Mouse (Mus musculus): ENCODE results near the gene Krtap17-1. TPM values are rescaled to one million over a fixed set of nuclear protein-coding genes. Genes with fewer than 3 reads are reported as not detected.

Gene Krtap17-1
- polyA plus RNA-seq (2012; ENCODE audit: low replicate concordance), result not detected in 2 replicates

DNA sequence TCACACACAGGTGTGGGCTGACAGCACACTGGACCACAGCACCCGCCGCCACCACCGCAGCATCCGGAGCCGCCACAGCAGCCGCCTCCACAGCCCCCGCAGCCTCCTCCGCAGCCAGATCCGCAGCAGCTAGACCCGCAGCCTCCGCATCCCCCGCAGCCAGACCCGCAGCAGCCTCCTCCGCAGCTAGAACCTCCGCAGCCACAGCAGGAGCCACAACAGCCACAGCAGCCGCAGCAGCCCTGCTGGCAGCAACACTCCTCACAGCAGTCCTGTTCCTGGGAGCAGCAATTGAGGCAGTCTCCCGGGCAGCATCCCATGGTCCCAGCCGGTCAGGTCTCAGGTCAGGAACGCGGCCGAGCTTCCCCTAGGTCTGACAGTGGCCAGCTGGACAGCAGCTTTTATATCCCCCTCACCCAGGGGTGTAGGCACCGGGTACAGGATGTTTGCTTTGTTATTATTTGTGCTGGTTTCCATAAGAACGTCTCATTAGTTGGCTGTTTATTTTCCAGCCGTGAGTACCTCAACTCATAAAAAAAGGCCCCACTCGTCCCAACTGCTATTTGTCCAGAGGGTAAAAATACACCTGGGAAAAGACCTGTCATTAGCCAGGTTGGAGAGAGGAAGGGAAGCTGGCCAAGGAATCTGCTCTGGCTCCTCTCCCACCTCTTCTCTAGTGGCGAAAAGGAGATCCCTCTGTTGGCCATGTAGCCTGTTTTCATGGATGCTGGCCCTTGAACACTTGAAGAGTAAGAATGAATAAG is at the start of gene Krtap17-1:
TSS of gene Krtap17-1 (minus strand) at position 375 of the 764 bp plus-strand sequence.

GRCm38 (mm10) chr11:100041454-100041853 is 47.7 kb upstream of the Krtap17-1 start, which contains the start of gene Krt34:
Gene Krt34 (minus strand): TSS chr11:100041554.

GRCm38 (mm10) chr11:100029768-100030167 is 36.0 kb upstream of the Krtap17-1 start, which contains the start of gene Krt33b:
Gene Krt33b (minus strand): TSS chr11:100029868.

GRCm38 (mm10) chr11:100016112-100016511 is 22.3 kb upstream of the Krtap17-1 start, which contains the start of gene Krt33a:
Gene Krt33a (minus strand): TSS chr11:100016212.

DNA sequence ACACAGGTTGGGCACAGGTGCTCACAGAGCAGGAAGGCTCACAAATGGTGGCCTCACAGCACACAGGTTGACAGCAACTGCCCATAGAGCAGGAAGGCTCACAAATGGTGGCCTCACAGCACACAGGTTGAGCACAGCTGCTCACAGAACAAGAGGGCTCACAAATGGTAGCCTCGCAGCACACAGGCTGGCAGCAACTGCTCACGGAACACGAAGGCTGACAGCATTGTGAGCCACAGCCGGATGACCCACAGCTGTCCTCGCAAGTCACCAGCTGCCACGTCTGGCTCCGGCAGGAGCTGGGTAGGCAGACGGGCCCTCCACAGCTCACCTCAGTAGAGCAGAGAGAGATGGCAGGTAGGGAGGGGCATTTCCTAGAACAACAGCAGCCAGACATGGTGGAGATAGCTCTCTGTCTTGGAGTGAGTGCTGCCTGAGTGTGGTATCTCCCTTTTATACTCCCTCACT is 7.6 kb downstream of the Krtap17-1 start, which contains the start of gene Krtap16-1:
TSS of gene Krtap16-1 (minus strand) at position 418 of the 468 bp plus-strand sequence.

GRCm38 (mm10) chr11:99978953-99979352 is 14.8 kb downstream of the Krtap17-1 start, which contains the start of gene Krtap29-1:
Gene Krtap29-1 (minus strand): TSS chr11:99979053.

DNA sequence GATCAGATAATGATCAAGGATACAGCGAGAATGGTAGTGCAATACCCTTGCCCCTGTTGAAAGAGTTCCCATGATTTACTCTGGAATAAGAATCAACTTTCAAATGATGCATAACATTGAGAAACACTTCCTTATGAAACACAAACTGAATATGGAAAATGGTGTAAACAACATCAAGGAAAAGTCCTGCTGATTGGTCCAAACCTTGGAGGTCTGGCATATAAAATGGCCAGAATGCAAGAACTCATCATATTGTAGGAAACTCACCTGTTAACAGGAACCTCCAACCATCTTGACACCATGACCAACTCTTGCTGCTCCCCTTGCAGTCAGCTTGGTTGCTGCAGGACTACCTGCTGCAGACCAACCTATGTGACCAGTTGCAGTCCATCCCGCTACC is 45.6 kb downstream of the Krtap17-1 start, which contains the start of gene Krtap9-5:
TSS of gene Krtap9-5 (plus strand) at position 301 of the 400 bp plus-strand sequence.

Other genes with a start within 250 kb of the Krtap17-1 start
- not detected in 2 replicates for gene Gm11595, start 221.1 kb downstream of the Krtap17-1 start, polyA plus RNA-seq (2012; ENCODE audit: low replicate concordance)
- gene Krtap4-8, start 213.3 kb downstream of the Krtap17-1 start, polyA plus RNA-seq (2012; ENCODE audit: low replicate concordance), result not detected in 2 replicates
- gene Krtap4-9, start 208.8 kb downstream of the Krtap17-1 start, polyA plus RNA-seq (2012; ENCODE audit: low replicate concordance), result not detected in 2 replicates
- not detected in 2 replicates for gene Gm11596, start 200.5 kb downstream of the Krtap17-1 start, polyA plus RNA-seq (2012; ENCODE audit: low replicate concordance)
- gene Gm11569, start 195.1 kb downstream of the Krtap17-1 start, polyA plus RNA-seq (2012; ENCODE audit: low replicate concordance), result not detected in 2 replicates
- not detected in 2 replicates for gene Gm11554, start 189.5 kb downstream of the Krtap17-1 start, polyA plus RNA-seq (2012; ENCODE audit: low replicate concordance)
- gene Krtap4-13, start 184.1 kb downstream of the Krtap17-1 start, polyA plus RNA-seq (2012; ENCODE audit: low replicate concordance), result not detected in 2 replicates
- gene Gm11564, start 178.3 kb downstream of the Krtap17-1 start, polyA plus RNA-seq (2012; ENCODE audit: low replicate concordance), result not detected in 2 replicates
- not detected in 2 replicates for gene 2300003K06Rik, start 155.9 kb downstream of the Krtap17-1 start, polyA plus RNA-seq (2012; ENCODE audit: low replicate concordance)
- gene Krtap4-16, start 142.4 kb downstream of the Krtap17-1 start, polyA plus RNA-seq (2012; ENCODE audit: low replicate concordance), result not detected in 2 replicates
- gene Gm11568, start 136.1 kb downstream of the Krtap17-1 start, polyA plus RNA-seq (2012; ENCODE audit: low replicate concordance), result not detected in 2 replicates
- gene Gm11559, start 129.5 kb downstream of the Krtap17-1 start, polyA plus RNA-seq (2012; ENCODE audit: low replicate concordance), result not detected in 2 replicates
- not detected in 2 replicates for gene Krtap9-1, start 120.6 kb downstream of the Krtap17-1 start, polyA plus RNA-seq (2012; ENCODE audit: low replicate concordance)
- gene Gm11567, start 114.8 kb downstream of the Krtap17-1 start, polyA plus RNA-seq (2012; ENCODE audit: low replicate concordance), result not detected in 2 replicates
- gene Krtap31-1, start 86.1 kb downstream of the Krtap17-1 start, polyA plus RNA-seq (2012; ENCODE audit: low replicate concordance), result not detected in 2 replicates
- gene Gm11565, start 79.2 kb downstream of the Krtap17-1 start, polyA plus RNA-seq (2012; ENCODE audit: low replicate concordance), result not detected in 2 replicates
- gene Krtap31-2, start 57.7 kb downstream of the Krtap17-1 start, polyA plus RNA-seq (2012; ENCODE audit: low replicate concordance), result not detected in 2 replicates
- not detected in 2 replicates for gene Krtap9-5, start 45.5 kb downstream of the Krtap17-1 start, polyA plus RNA-seq (2012; ENCODE audit: low replicate concordance)
- not detected in 2 replicates for gene Krtap29-1, start 14.9 kb downstream of the Krtap17-1 start, polyA plus RNA-seq (2012; ENCODE audit: low replicate concordance)
- gene Krtap16-1, start 7.4 kb downstream of the Krtap17-1 start, polyA plus RNA-seq (2012; ENCODE audit: low replicate concordance), result not detected in 2 replicates
- gene Krt33a, start 22.2 kb upstream of the Krtap17-1 start, polyA plus RNA-seq (2012; ENCODE audit: low replicate concordance), result not detected in 2 replicates
- not detected in 2 replicates for gene Krt33b, start 35.9 kb upstream of the Krtap17-1 start, polyA plus RNA-seq (2012; ENCODE audit: low replicate concordance)
- not detected in 2 replicates for gene Krt34, start 47.6 kb upstream of the Krtap17-1 start, polyA plus RNA-seq (2012; ENCODE audit: low replicate concordance)
- not detected in 2 replicates for gene Krt31, start 56.6 kb upstream of the Krtap17-1 start, polyA plus RNA-seq (2012; ENCODE audit: low replicate concordance)
- not detected in 2 replicates for gene Krt32, start 94.2 kb upstream of the Krtap17-1 start, polyA plus RNA-seq (2012; ENCODE audit: low replicate concordance)
- 0.13 TPM in 1 of 2 replicates, not detected in the other for gene Krt35, start 102.2 kb upstream of the Krtap17-1 start, polyA plus RNA-seq (2012; ENCODE audit: low replicate concordance)
- not detected in 2 replicates for gene Krt36, start 111.6 kb upstream of the Krtap17-1 start, polyA plus RNA-seq (2012; ENCODE audit: low replicate concordance)
- 0.33 TPM in 1 of 2 replicates, not detected in the other for gene Krt13, start 127.6 kb upstream of the Krtap17-1 start, polyA plus RNA-seq (2012; ENCODE audit: low replicate concordance)
- gene Krt15, start 141.9 kb upstream of the Krtap17-1 start, polyA plus RNA-seq (2012; ENCODE audit: low replicate concordance), result not detected in 2 replicates
- gene Krt19, start 154.7 kb upstream of the Krtap17-1 start, polyA plus RNA-seq (2012; ENCODE audit: low replicate concordance), result 0.12 and 0.14 TPM in 2 replicates
- not detected in 2 replicates for gene Krt9, start 199.3 kb upstream of the Krtap17-1 start, polyA plus RNA-seq (2012; ENCODE audit: low replicate concordance)
- not detected in 2 replicates for gene Krt14, start 213.6 kb upstream of the Krtap17-1 start, polyA plus RNA-seq (2012; ENCODE audit: low replicate concordance)

Data from hematopoietic multipotent progenitor cell, adult 10-12 weeks (in vitro differentiated cells).